Mouse (Mus musculus) thymus, postnatal 36 days (tissue): ENCODE measurements around the gene Tcp11l2.

ENCODE experiments used
- DNase-seq, 2 experiments: peaks; one replicate each; pipeline ENCODE4 v3.0.0; 2022; ENCODE audit warnings: mixed read lengths in 2 of 2

Gene Tcp11l2

GRCm38 (mm10) chr10:84604335-84604734 is 27.9 kb downstream of the Tcp11l2 start:
- no peak for DNase-seq

- no peak for DNase-seq
Measured at GRCm38 (mm10) chr10:84608361-84608760, 31.9 kb downstream of the Tcp11l2 start.

GRCm38 (mm10) chr10:84610324-84610723 is 33.9 kb downstream of the Tcp11l2 start:
- no peak for DNase-seq

GRCm38 (mm10) chr10:84610783-84611182 is 34.4 kb downstream of the Tcp11l2 start:
- no peak for DNase-seq

- DNase-seq = no peak
Measured at GRCm38 (mm10) chr10:84611664-84612063, 35.2 kb downstream of the Tcp11l2 start.

GRCm38 (mm10) chr10:84612281-84612680 is 35.9 kb downstream of the Tcp11l2 start:
- DNase-seq = no peak

- no peak for DNase-seq
Measured at GRCm38 (mm10) chr10:84613366-84613765, 36.9 kb downstream of the Tcp11l2 start.

- no peak for DNase-seq
Measured at GRCm38 (mm10) chr10:84615076-84615475, 38.6 kb downstream of the Tcp11l2 start.

- DNase-seq = peak; percentile 92
Measured at GRCm38 (mm10) chr10:84621826-84622790, 45.7 kb downstream of the Tcp11l2 start, which contains the start of gene Polr3b. Gene Polr3b, plus strand, starts transcription at chr10:84622292.

GRCm38 (mm10) chr10:84631182-84631581 is 54.8 kb downstream of the Tcp11l2 start:
- DNase-seq = peak; percentile 44 to 51

GRCm38 (mm10) chr10:84632005-84632404 is 55.6 kb downstream of the Tcp11l2 start:
- DNase-seq = peak in 1 of 2 experiments; percentile 9

GRCm38 (mm10) chr10:84636656-84637055 is 60.2 kb downstream of the Tcp11l2 start:
- no peak for DNase-seq

GRCm38 (mm10) chr10:84638382-84638781 is 62.0 kb downstream of the Tcp11l2 start:
- no peak for DNase-seq

GRCm38 (mm10) chr10:84639525-84640287 is 63.3 kb downstream of the Tcp11l2 start:
- DNase-seq = no peak

- DNase-seq = no peak
Measured at GRCm38 (mm10) chr10:84640861-84641260, 64.4 kb downstream of the Tcp11l2 start.

GRCm38 (mm10) chr10:84641576-84641975 is 65.2 kb downstream of the Tcp11l2 start:
- DNase-seq = no peak

- no peak for DNase-seq
Measured at GRCm38 (mm10) chr10:84645940-84646339, 69.5 kb downstream of the Tcp11l2 start.

GRCm38 (mm10) chr10:84646506-84647102 is 70.2 kb downstream of the Tcp11l2 start:
- DNase-seq = peak; percentile 43 to 48

GRCm38 (mm10) chr10:84647264-84647663 is 70.8 kb downstream of the Tcp11l2 start:
- DNase-seq = no peak

- no peak for DNase-seq
Measured at GRCm38 (mm10) chr10:84648911-84649310, 72.5 kb downstream of the Tcp11l2 start.

- no peak for DNase-seq
Measured at GRCm38 (mm10) chr10:84654029-84654428, 77.6 kb downstream of the Tcp11l2 start.

- DNase-seq = no peak
Measured at GRCm38 (mm10) chr10:84654731-84655130, 78.3 kb downstream of the Tcp11l2 start.

- no peak for DNase-seq
Measured at GRCm38 (mm10) chr10:84656618-84657017, 80.2 kb downstream of the Tcp11l2 start.
